Mouse (Mus musculus) heart, embryonic 14.5 days (tissue): ENCODE data around the gene Rrbp1. TPM values are rescaled to one million over a fixed set of nuclear protein-coding genes. Genes with fewer than 3 reads are reported as not detected.

ENCODE experiments used
- ATAC-seq: fragments of 200-750 bp; cut with Nextera tagmentation; 2 replicates; pipeline ENCODE4 v1.8.0; 2017; ENCODE audit warnings: low read depth, moderate TSS enrichment; ENCODE audit not compliant: insufficient number of reproducible peaks, insufficient read depth, low FRiP score
- H3K27ac ChIP-seq, 2 experiments: fragments of 200-500 bp in 1 of 2; fragments of 300-500 bp in 1 of 2; sonication (generic) in 1 of 2; replicated peaks in 1 of 2; 2 replicates each; pipeline ENCODE4 v1.5.1; 2012 to 2014; ENCODE audit warnings: low read depth in 2 of 2, low read length in 2 of 2, control low read depth in 1 of 2, mild to moderate bottlenecking in 1 of 2, mixed read lengths in 1 of 2; ENCODE audit not compliant: control insufficient read depth in 1 of 2, insufficient read depth in 1 of 2
- H3K27me3 ChIP-seq: fragments of 300-500 bp; sonication (generic); 2 replicates; pipeline ENCODE4 v1.6.1; 2014; ENCODE audit warnings: mild to moderate bottlenecking, low read length, control low read depth; ENCODE audit not compliant: control insufficient read depth, insufficient read depth
- H3K36me3 ChIP-seq: fragments of 300-500 bp; sonication (generic); 2 replicates; pipeline ENCODE4 v1.6.1; 2014; ENCODE audit warnings: mild to moderate bottlenecking, control low read depth, low read length, mixed read lengths; ENCODE audit not compliant: control insufficient read depth, insufficient read depth
- H3K4me1 ChIP-seq, 2 experiments: fragments of 200-500 bp in 1 of 2; fragments of 300-500 bp in 1 of 2; sonication (generic) in 1 of 2; 2 replicates each; pipeline ENCODE4 v1.6.1; 2012 to 2014; ENCODE audit warnings: low read length in 2 of 2, control low read depth in 1 of 2, mixed read lengths in 1 of 2; ENCODE audit not compliant: control insufficient read depth in 2 of 2, insufficient read depth in 2 of 2
- H3K4me2 ChIP-seq: fragments of 300-500 bp; sonication (generic); 2 replicates; pipeline ENCODE4 v1.6.1; 2014; ENCODE audit warnings: mild to moderate bottlenecking, low read length
- H3K4me3 ChIP-seq, 2 experiments: fragments of 200-500 bp in 1 of 2; fragments of 300-500 bp in 1 of 2; sonication (generic) in 1 of 2; 2 replicates each; pipeline ENCODE4 v1.5.1; 2012 to 2014; ENCODE audit warnings: low read length in 2 of 2, mild to moderate bottlenecking in 2 of 2, control low read depth in 1 of 2, low read depth in 1 of 2, moderate library complexity in 1 of 2; ENCODE audit not compliant: control insufficient read depth in 1 of 2, insufficient read depth in 1 of 2
- H3K9ac ChIP-seq: fragments of 300-500 bp; sonication (generic); 2 replicates; pipeline ENCODE4 v1.6.1; 2014; ENCODE audit warnings: mild to moderate bottlenecking, low read length
- H3K9me3 ChIP-seq: fragments of 300-500 bp; sonication (generic); 2 replicates; pipeline ENCODE4 v1.6.1; 2016; ENCODE audit warnings: low read length, control low read depth; ENCODE audit not compliant: control insufficient read depth
- WGBS: fragments of 180-500 bp; shearing (Covaris S2); extraction: QIAGEN DNeasy Blood & Tissue Kit; methylation state at CpG from one replicate; pipeline ENCODE4 v1.1.7; 2014; 5-methylcytosine and 5-hydroxymethylcytosine counted together
- polyA plus RNA-seq: library from polyadenylated mRNA; unstranded; fragments of >200 nt; fragmentation: Nextera tagmentation; extraction: Ambion mirVana; gene quantifications from 2 replicates; pipeline ENCODE4 v1.2.1, GENCODE M21; 2014

Rrbp1 gene
- polyA plus RNA-seq, 1 experiment from 2014 or later: 61.8 TPM

DNA sequence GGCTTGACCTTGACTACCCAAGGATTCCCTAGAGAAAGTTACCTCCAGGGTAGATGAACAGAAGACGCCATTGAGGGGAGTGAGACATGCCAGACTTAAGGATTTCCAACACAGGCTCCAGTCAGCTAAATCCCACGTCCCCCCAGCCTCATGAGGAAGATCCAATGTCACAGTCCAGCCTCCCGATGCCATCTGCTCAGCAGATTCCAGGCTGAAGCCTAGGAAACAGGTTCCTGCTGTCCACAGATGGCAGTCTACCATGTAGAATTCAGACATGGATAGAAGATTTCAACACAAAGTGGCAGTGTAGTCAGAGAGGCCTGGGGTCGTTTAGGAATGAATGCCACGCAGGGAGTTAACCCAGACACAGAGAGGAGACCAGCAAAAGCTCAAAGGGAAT, 3.4 kb upstream of the Rrbp1 start:
- Histone ChIP-seq H3K9ac (no peak overlapping the region), H3K4me1 (peaks cover 2 to 3% of the 10 kb centered on the region in 2 experiments; a peak in 3 of 4 replicates), H3K27me3 (no peaks in the 10 kb centered on the region), H3K4me2 (no peak overlapping the region), H3K9me3 (no peaks in the 10 kb centered on the region), H3K36me3 (no peaks in the 10 kb centered on the region), H3K27ac (no peak overlapping the region), H3K4me3 (no peak overlapping the region)
- whole genome bisulfite sequencing: 59% methylated on average over 5 of the region's 5 CpGs
- ATAC-seq: no peak

DNA sequence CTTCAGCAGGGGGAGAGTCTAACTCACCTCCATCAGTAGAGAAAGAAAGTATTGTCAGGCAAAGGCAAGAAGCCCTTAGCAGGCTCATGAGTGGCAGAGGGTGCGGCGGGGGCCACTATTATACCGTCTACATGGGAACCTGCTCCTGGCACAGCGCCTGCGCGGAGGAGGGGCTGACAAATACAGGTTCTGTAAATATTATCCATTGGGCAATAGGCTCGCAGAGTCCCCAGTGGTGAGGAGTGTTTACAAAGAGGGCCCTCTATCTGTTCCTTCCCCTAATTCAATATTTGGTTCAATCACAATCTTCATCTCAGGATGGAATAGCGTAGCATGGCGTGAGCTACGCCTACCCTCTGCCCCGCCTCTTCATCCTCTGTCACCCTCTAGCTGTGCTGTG, 3.0 kb upstream of the Rrbp1 start:
- H3K9ac ChIP-seq: no peak overlapping the region
- no peak overlapping the region for H3K4me3 ChIP-seq
- no peak overlapping the region for H3K4me2 ChIP-seq
- no peaks in the 10 kb centered on the region for H3K36me3 ChIP-seq
- H3K4me1 ChIP-seq: peaks cover 3 to 7% of the 10 kb centered on the region in 2 experiments; a peak in 3 of 4 replicates
- H3K9me3 ChIP-seq: no peaks in the 10 kb centered on the region
- no peaks in the 10 kb centered on the region for H3K27me3 ChIP-seq
- no peak for ATAC-seq
- WGBS: 78% methylated on average over 11 of the region's 11 CpGs
- no peak overlapping the region for H3K27ac ChIP-seq

DNA sequence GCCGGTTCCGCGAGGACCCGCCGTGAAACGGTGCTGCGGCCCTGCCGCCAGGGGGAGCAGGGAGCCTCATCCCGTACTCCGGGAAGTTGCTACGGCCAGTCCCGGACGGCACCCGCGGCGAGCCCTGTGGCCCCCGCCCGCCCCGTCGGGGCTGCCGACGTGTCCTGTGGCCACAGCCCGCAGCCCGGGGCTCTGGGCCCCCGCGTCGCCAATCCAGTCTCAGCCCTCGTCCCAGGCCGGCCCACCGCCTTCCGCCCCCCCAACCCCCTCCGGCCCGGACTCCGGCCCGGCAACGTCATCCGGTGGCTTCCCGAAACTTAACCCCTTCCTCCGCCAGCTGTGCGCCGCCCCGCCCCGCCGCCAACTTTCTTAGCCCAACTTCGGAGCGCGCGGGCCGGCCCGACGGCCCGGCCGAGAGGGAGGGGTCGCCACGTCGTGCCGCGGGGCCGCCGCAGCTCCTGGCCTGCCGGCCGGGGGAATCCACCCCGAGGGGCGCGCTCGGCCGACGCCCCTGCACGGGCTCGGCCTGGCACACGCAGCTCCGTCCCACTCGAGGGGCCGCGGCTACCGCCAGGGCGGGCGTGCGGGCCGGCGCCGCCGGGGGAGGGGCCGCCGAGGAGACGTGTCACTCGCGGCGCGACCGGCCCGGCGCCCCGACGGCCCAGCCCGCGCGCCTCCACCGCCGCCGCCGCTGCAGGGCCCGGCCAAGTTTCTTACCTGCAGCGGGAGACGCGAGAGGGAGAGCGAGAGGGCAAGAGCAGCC, 600 bp downstream of the Rrbp1 start:
- peaks cover 9 to 32% of the 10 kb centered on the region in 2 experiments for H3K4me1 ChIP-seq

DNA sequence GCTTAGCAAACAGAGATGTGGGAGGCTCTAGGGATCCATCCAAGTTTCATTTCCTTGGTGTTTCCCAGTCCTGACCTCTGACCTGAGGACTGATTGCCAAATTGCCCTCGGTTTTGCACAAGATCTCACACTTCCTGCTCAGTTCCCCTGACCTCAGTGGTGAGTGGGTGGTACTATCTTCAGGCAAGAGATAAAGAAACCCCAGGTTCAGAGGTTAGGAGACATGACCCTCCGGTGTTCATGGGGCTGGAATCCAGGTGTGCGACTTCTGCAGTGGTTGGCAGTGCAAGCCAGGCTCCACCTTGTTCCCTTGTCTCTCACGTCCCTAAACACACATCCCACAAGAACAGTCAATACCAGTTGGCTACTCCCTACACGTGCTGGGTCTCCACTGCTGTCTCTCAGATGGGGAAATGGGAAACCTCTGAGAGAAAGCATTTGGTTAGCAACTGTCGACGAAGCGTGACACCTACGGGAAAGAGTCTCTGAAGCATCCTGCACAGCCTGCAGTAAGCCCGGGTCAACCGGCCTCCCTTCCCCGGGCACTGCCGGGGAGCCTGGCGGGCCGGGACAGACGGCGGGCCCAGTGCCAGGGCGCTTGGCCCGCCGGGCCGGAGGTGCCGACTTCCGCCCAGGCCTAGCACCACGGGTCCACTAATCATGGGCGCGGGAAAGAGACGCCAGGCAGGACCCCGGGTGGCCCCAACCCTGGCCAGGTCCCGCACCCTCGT, 1.3 kb downstream of the Rrbp1 start:
- no peak; the same call in 1 of the 2 replicates for ATAC-seq
- no peaks in the 10 kb centered on the region for H3K9me3 ChIP-seq
- peaks cover 13 to 39% of the 10 kb centered on the region in 2 experiments for H3K4me1 ChIP-seq
- peak overlapping the region; percentile 96 to 98 for H3K4me3 ChIP-seq
- peak overlapping the region; percentile 99 for H3K9ac ChIP-seq
- WGBS: 1% methylated on average over 28 of the region's 30 CpGs
- H3K36me3 ChIP-seq: peaks cover 13% of the 10 kb centered on the region
- H3K27ac ChIP-seq: peak overlapping the region; percentile 95 to 97
- H3K27me3 ChIP-seq: no peaks in the 10 kb centered on the region
- H3K4me2 ChIP-seq: peak overlapping the region; percentile 63

More for the DNA sequence above, 600 bp downstream of the Rrbp1 start:
- peak overlapping the region; percentile 95 to 97 for H3K27ac ChIP-seq
- peak overlapping the region; percentile 96 to 98 for H3K4me3 ChIP-seq
- peak overlapping the region; percentile 99 for H3K9ac ChIP-seq
- peaks cover 13% of the 10 kb centered on the region for H3K36me3 ChIP-seq
- WGBS: under 1% methylated on average over 78 of the region's 107 CpGs
- ATAC-seq: peak; percentile 45
- no peaks in the 10 kb centered on the region for H3K27me3 ChIP-seq
- H3K9me3 ChIP-seq: no peaks in the 10 kb centered on the region
- peak overlapping the region; percentile 63 for H3K4me2 ChIP-seq

- H3K4me2 ChIP-seq: peak overlapping the region; percentile 63
- peaks cover 13 to 46% of the 10 kb centered on the region in 2 experiments for H3K4me1 ChIP-seq
- peaks cover 13% of the 10 kb centered on the region for H3K36me3 ChIP-seq
- peak overlapping the region in 1 of 2 experiments; percentile 97; a peak in 2 of 4 replicates for H3K27ac ChIP-seq
- H3K9me3 ChIP-seq: no peaks in the 10 kb centered on the region
- H3K9ac ChIP-seq: peak overlapping the region; percentile 99
- ATAC-seq: no peak
- no peaks in the 10 kb centered on the region for H3K27me3 ChIP-seq
- peak overlapping the region in 1 of 2 experiments; percentile 96; a peak in 2 of 4 replicates for H3K4me3 ChIP-seq
- WGBS: 77% methylated on average over 1 of the region's 1 CpGs
These were observed 2.0 kb downstream of the Rrbp1 start for GRCm38 (mm10) chr2:144009081-144009480.

- H3K9ac ChIP-seq: no peak overlapping the region
- no peak for ATAC-seq
- 86% methylated on average over 4 of the region's 4 CpGs for WGBS
- H3K9me3 ChIP-seq: no peaks in the 10 kb centered on the region
- H3K27ac ChIP-seq: no peak overlapping the region
- no peak overlapping the region for H3K4me2 ChIP-seq
- H3K4me1 ChIP-seq: peaks cover 13 to 59% of the 10 kb centered on the region in 2 experiments
- H3K36me3 ChIP-seq: peaks cover 17% of the 10 kb centered on the region
- no peak overlapping the region for H3K4me3 ChIP-seq
- H3K27me3 ChIP-seq: no peaks in the 10 kb centered on the region
These were observed 3.9 kb downstream of the Rrbp1 start for GRCm38 (mm10) chr2:144007211-144007610.

DNA sequence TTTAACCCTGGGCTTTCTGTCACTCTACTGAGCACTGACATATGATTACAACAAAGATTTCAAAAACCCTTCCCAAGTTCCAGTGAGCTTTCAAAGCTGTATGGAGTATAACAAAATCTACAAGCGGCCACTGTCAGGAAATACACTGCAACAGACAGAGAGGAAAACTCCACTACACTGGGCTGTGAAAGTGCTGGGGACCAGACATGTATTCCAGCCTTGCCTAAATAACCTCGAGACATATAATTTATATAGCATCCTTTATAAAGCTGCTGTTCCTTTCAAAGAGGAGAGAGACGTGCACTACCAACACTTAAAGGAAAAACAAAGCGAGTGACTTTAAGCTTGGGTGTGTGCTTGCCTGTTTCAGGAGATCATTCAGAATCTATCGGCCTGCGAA, 4.4 kb downstream of the Rrbp1 start:
- no peak overlapping the region for H3K4me3 ChIP-seq
- peaks cover 17% of the 10 kb centered on the region for H3K36me3 ChIP-seq
- H3K4me2 ChIP-seq: no peak overlapping the region
- H3K9ac ChIP-seq: no peak overlapping the region
- H3K4me1 ChIP-seq: peaks cover 13 to 59% of the 10 kb centered on the region in 2 experiments
- 90% methylated on average over 6 of the region's 6 CpGs for WGBS
- H3K27ac ChIP-seq: no peak overlapping the region
- no peaks in the 10 kb centered on the region for H3K27me3 ChIP-seq
- no peak for ATAC-seq
- no peaks in the 10 kb centered on the region for H3K9me3 ChIP-seq
